Mouse (Mus musculus) embryonic facial prominence, embryonic 11.5 days (tissue): Measurements from ENCODE around the gene Notch1. TPM values are rescaled to one million over a fixed set of nuclear protein-coding genes. Genes with fewer than 3 reads are reported as not detected.

Experiments
- ATAC-seq: fragments of 200-750 bp; cut with Nextera tagmentation; replicated peaks from 2 replicates; pipeline ENCODE4 v1.8.0; 2017; ENCODE audit warnings: low read depth; ENCODE audit not compliant: insufficient number of reproducible peaks, low FRiP score, low TSS enrichment
- DNase-seq: peaks from one replicate; pipeline ENCODE4 v3.0.0-alpha.2; 2015; ENCODE audit warnings: low spot score
- H3K27ac ChIP-seq: fragments of 300-500 bp; sonication (generic); replicated peaks from 2 replicates; pipeline ENCODE4 v1.5.1; 2014; ENCODE audit warnings: mild to moderate bottlenecking, low read depth, low read length, control low read depth
- H3K27me3 ChIP-seq: fragments of 300-500 bp; sonication (generic); 2 replicates; pipeline ENCODE4 v1.6.1; 2014; ENCODE audit warnings: mild to moderate bottlenecking, low read length, moderate library complexity, mixed read lengths; ENCODE audit not compliant: control insufficient read depth, insufficient read depth
- H3K36me3 ChIP-seq: fragments of 300-500 bp; sonication (generic); replicated peaks from 2 replicates; pipeline ENCODE4 v1.6.1; 2014; ENCODE audit warnings: low read depth, mild to moderate bottlenecking, low read length, moderate library complexity, mixed read lengths; ENCODE audit not compliant: control insufficient read depth, insufficient read depth
- H3K4me1 ChIP-seq: fragments of 300-500 bp; sonication (generic); 2 replicates; pipeline ENCODE4 v1.6.1; 2014; ENCODE audit warnings: low read length, mixed read lengths; ENCODE audit not compliant: control insufficient read depth, insufficient read depth
- H3K4me2 ChIP-seq: fragments of 300-500 bp; sonication (generic); 2 replicates; pipeline ENCODE4 v1.6.1; 2014; ENCODE audit warnings: low read depth, mild to moderate bottlenecking, control low read depth, low read length, moderate library complexity
- H3K4me3 ChIP-seq: fragments of 300-500 bp; sonication (generic); 2 replicates; pipeline ENCODE4 v1.5.1; 2014; ENCODE audit warnings: low read depth, low read length, control low read depth
- H3K9ac ChIP-seq: fragments of 300-500 bp; sonication (generic); replicated peaks from 2 replicates; pipeline ENCODE4 v1.6.1; 2014; ENCODE audit warnings: mild to moderate bottlenecking, control low read depth, low read length
- H3K9me3 ChIP-seq: fragments of 300-500 bp; sonication (generic); replicated peaks from 2 replicates; pipeline ENCODE4 v1.6.1; 2016; ENCODE audit warnings: mild to moderate bottlenecking, low read length, inconsistent platforms, mixed read lengths; ENCODE audit not compliant: control insufficient read depth
- WGBS: fragments of 180-500 bp; shearing (Covaris S2); extraction: QIAGEN DNeasy Blood & Tissue Kit; methylation state at CpG from one replicate; pipeline ENCODE4 v1.1.7; 2014; 5-methylcytosine and 5-hydroxymethylcytosine counted together
- polyA plus RNA-seq: library from polyadenylated mRNA; unstranded; fragments of >200 nt; fragmentation: Nextera tagmentation; extraction: Ambion mirVana; gene quantifications from 2 replicates; pipeline ENCODE4 v1.2.1, GENCODE M21; 2014

Gene Notch1
- polyA plus RNA-seq, 1 experiment from 2014 or later: 17.2 TPM

DNA sequence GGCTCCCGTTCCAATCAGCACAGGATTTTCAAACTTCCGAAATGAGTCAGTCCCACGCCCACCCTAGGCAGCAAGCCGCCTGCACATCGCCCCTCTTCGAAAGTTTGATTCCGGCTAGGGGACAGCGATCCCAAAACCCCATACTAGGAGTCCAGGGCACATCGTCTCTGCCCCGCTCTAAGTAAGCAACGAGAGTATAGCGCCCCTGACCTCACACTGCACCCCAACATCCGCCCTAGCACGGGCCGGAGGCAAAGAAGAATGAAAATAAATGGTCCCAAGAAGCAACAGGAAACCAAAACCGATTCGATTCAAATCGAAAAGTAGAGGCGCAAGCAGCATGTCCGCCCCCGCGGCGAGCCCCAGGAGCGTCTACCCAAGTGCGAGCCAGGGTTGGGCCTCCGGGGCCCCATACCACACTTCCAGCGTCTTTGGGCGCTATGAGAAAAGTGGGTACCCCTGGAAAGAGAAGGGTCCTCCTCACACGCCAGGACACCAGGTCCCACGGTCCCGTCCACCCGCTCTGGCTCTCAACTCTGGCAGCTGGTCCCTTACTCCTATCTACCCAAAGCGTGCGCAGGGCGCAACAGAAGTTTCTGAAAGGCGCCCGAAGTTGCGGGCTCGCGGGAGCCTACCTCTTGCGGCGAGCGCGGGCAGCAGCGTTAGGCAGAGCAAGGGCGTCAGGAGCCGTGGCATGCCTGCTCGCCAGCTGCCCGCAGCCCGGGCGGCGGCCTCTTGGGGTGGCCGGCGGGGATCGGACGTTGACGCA is 13.4 kb downstream of the Notch1 start:
- H3K9me3 ChIP-seq: no peaks in the 10 kb centered on the region
- WGBS: under 1% methylated on average over 57 of the region's 57 CpGs
- peak overlapping the region; percentile 87 for H3K4me2 ChIP-seq
- peak overlapping the region; percentile 81 for H3K9ac ChIP-seq
- peaks cover 16% of the 10 kb centered on the region for H3K4me1 ChIP-seq
- H3K36me3 ChIP-seq: no peaks in the 10 kb centered on the region
- ATAC-seq (no peak), DNase-seq (peak; percentile 56)
- H3K4me3 ChIP-seq: peak overlapping the region; percentile 68
- peak overlapping the region; percentile 59; the same call in 1 of the 2 replicates for H3K27ac ChIP-seq
- no peaks in the 10 kb centered on the region for H3K27me3 ChIP-seq

DNA sequence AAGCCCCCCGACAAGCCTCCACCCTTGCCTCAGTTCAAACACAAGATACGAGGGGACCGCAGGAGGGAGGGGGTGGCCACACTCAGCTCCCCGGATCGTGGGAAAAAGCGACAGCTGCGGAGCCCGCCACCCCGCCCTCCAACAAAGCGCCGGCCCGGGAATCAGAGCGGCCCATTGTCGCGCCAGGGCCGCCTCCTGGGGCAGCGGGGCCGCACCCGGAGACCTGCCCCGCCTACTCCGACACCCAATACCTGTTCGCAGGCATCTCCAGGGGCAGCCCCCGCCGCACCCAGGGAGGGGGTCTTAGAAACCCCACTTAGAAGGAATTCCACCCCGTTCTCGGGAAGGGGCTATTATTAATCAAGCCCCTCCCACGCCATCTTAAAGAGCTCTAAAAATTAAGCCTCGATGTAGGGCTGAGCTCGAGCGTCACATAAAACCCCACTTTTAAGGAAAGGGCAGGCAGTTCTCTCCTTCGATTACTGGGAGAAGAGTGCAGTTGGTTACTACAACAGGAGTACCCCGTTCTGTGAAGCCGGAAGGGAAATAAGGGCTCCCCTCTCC is 14.1 kb downstream of the Notch1 start:
- H3K4me1 ChIP-seq: peaks cover 14% of the 10 kb centered on the region
- no peaks in the 10 kb centered on the region for H3K36me3 ChIP-seq
- peak overlapping the region; percentile 59 for H3K27ac ChIP-seq
- no peaks in the 10 kb centered on the region for H3K9me3 ChIP-seq
- DNase-seq (peak; percentile 69), ATAC-seq (peak; percentile 21)
- peak overlapping the region; percentile 87 for H3K4me2 ChIP-seq
- peak overlapping the region; percentile 68 for H3K4me3 ChIP-seq
- 0% methylated on average over 33 of the region's 33 CpGs for WGBS
- H3K9ac ChIP-seq: peak overlapping the region; percentile 81
- no peaks in the 10 kb centered on the region for H3K27me3 ChIP-seq

DNA sequence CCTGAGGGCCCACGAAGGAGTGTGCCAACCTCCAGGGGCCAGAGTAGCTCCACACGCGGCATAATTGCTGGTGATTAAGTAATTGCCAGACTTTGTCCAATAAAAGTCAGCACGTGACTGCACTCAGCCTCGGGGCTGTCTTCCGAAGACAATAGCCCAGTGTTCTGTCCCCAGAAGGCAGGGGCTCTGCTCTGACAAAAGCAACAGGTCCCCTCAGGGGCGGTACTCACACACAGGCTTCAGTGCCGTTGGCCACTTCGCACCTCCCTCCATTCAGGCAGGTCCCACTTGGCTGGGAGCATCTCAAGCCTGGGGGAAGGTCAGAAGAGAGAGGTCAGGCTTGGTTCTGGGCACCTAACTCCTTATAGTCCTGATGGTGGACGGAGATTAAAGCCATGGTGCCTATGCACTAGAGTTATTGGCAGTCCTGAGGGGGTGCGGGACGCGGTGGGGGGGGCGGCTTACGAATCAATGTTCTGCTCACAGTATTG is 14.8 kb downstream of the Notch1 start:
- H3K4me3 ChIP-seq: peak overlapping the region; percentile 68
- H3K4me1 ChIP-seq: peaks cover 11% of the 10 kb centered on the region
- DNase-seq (peak; percentile 74), ATAC-seq (peak; percentile 35)
- H3K36me3 ChIP-seq: no peaks in the 10 kb centered on the region
- H3K9me3 ChIP-seq: no peaks in the 10 kb centered on the region
- H3K4me2 ChIP-seq: peak overlapping the region; percentile 87
- no peaks in the 10 kb centered on the region for H3K27me3 ChIP-seq
- H3K9ac ChIP-seq: peak overlapping the region; percentile 81
- WGBS: 3% methylated on average over 15 of the region's 15 CpGs
- H3K27ac ChIP-seq: peak overlapping the region; percentile 37

DNA sequence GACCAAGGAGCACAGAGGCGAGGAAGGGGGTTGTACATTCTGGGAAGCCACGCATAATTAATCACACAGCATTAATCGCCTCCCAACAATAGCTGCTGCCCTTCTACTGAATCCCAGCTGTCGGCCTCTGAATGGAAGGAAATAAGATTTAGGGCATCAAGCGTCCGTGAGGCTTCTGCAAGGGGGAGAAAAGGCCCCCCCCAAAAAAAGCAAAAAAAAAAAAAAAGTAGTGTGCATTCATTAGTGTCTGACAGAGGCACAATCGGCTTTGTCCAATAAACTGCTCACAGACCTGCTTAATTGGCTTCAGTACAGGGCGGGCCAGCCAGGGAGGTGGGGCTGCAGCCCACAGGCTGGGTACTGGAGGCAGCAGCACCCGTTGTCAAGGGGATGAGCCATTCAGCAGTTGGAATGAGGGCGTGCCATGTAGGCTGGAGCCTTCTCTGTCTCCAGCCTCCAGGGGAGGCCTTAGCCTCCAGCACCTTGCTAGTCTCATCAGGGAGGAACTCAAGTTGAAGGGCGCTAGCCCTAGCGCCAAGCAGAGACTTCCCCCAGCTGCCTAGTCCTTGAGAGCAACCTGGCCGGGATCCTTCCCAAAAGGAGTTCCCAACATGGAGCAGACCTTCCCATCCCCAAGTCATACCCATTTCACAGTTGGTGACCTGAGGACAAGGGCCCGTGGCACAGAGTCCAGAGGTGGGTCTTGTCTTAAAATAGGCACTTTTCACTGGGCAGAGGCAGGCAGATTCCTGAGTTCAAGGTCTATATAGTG is 15.7 kb downstream of the Notch1 start:
- DNase-seq: peak; percentile 79
- Histone ChIP-seq H3K27ac (peak overlapping the region; percentile 54; the same call in 1 of the 2 replicates), H3K4me2 (peak overlapping the region; percentile 87; the same call in 1 of the 2 replicates), H3K9ac (no peak overlapping the region), H3K4me3 (peak overlapping the region; percentile 1; the same call in 1 of the 2 replicates), H3K9me3 (no peaks in the 10 kb centered on the region), H3K4me1 (peaks cover 10% of the 10 kb centered on the region), H3K27me3 (no peaks in the 10 kb centered on the region), H3K36me3 (no peaks in the 10 kb centered on the region)
- ATAC-seq: peak; percentile 73
- 16% methylated on average over 14 of the region's 14 CpGs for WGBS

DNA sequence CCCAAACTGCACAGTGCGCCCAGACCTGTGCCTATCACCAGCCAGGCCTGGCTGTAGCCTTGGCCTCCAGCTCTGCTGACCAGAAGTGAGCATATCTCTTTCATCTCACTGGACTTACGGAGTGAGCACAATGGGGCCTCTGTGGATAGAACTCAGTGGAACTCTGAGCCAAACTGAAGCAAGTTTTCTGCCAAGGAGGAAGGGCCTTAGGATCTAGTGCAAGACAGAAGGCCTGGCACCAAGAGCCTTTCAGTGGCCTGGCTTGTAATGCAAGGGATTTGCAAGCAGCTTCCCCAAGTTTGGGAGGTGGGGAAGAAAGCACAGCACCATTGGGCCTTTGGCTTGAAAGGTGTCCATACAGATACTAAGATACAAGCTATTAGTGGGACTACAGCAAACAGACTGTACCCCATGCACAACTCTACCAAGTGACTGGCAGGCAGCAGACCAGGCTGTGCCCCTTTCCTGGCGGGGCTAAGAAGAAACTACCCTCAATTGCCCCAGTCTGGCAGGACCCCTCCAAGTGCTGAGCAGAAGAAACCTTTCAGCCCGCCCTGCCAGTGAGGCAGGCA is 16.4 kb downstream of the Notch1 start:
- Histone ChIP-seq H3K9ac (no peak overlapping the region), H3K36me3 (no peaks in the 10 kb centered on the region), H3K9me3 (no peaks in the 10 kb centered on the region), H3K4me3 (no peak overlapping the region), H3K27ac (0 out of 2 replicates have a peak overlapping the region, but pooled peaks have one; percentile 31), H3K27me3 (no peaks in the 10 kb centered on the region), H3K4me1 (peaks cover 15% of the 10 kb centered on the region), H3K4me2 (no peak overlapping the region)
- DNase-seq: no peak
- whole genome bisulfite sequencing: 49% methylated on average over 4 of the region's 4 CpGs
- no peak for ATAC-seq

DNA sequence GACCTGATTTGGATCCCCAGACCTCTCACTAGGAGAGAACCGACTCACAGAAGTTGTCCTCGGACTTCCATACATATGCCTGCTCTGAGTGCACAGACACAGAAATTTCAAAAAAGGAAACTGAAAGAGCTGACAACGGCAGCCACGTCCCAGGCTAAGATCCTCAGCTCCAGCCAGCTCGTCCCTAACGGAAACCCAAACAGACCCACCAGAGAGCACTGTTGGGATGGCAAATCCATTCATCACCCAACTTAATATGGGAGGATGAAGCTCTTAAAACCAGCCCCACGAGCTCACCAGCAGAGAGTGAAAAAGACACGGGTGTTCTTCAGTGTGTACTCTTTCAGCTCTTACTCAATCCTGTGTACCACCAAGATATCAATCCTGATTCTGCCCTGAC is 17.8 kb downstream of the Notch1 start:
- no peaks in the 10 kb centered on the region for H3K36me3 ChIP-seq
- no peak for ATAC-seq
- no peaks in the 10 kb centered on the region for H3K27me3 ChIP-seq
- DNase-seq: no peak
- H3K4me1 ChIP-seq: peaks cover 27% of the 10 kb centered on the region
- H3K4me2 ChIP-seq: no peak overlapping the region
- H3K9ac ChIP-seq: no peak overlapping the region
- H3K9me3 ChIP-seq: no peaks in the 10 kb centered on the region
- no peak overlapping the region for H3K27ac ChIP-seq
- 79% methylated on average over 8 of the region's 8 CpGs for WGBS
- no peak overlapping the region for H3K4me3 ChIP-seq

DNA sequence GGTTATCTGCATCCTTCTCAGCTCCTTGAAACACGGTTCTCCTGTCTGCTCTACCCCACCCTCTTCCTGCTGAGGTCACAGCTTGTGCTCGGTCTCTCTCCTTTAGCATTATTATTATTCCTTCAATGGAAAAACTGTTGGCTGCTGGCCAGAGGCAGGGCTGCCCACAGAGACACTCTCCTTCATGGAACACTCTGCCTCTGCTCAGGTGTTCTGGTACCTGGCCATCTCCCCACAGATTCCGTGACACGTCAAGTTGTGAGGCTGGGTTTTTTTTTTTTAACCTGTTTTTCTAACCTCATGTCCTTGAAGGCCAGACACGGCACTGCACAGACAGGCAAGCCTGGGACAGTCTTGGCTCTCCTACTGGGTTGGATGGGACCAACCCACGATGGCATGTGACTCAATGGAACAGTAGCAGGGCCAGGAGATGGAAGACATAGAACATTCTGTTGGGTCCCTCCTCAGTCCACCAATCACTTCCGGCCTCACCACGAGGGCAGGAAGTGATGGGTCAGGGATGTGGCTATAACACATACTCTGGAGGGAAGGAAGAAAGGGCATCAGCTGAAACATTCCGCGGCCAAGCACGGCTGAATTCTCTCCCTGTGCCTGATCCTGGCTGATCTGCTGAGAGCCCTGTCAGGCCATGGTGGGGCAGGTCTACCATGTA is 18.5 kb downstream of the Notch1 start:
- DNase-seq (no peak), ATAC-seq (no peak)
- Histone ChIP-seq H3K9me3 (no peaks in the 10 kb centered on the region), H3K4me1 (peaks cover 33% of the 10 kb centered on the region), H3K27me3 (no peaks in the 10 kb centered on the region), H3K4me3 (no peak overlapping the region), H3K4me2 (no peak overlapping the region), H3K27ac (no peak overlapping the region), H3K36me3 (no peaks in the 10 kb centered on the region), H3K9ac (no peak overlapping the region)
- 78% methylated on average over 11 of the region's 11 CpGs for WGBS
